Mouse (Mus musculus): ENCODE data around the gene Pidd1. TPM values are rescaled to one million over a fixed set of nuclear protein-coding genes. Genes with fewer than 3 reads are reported as not detected.

Pidd1 gene
- polyA plus RNA-seq, 1 experiment from 2014 or later: 17.3 TPM

DNA sequence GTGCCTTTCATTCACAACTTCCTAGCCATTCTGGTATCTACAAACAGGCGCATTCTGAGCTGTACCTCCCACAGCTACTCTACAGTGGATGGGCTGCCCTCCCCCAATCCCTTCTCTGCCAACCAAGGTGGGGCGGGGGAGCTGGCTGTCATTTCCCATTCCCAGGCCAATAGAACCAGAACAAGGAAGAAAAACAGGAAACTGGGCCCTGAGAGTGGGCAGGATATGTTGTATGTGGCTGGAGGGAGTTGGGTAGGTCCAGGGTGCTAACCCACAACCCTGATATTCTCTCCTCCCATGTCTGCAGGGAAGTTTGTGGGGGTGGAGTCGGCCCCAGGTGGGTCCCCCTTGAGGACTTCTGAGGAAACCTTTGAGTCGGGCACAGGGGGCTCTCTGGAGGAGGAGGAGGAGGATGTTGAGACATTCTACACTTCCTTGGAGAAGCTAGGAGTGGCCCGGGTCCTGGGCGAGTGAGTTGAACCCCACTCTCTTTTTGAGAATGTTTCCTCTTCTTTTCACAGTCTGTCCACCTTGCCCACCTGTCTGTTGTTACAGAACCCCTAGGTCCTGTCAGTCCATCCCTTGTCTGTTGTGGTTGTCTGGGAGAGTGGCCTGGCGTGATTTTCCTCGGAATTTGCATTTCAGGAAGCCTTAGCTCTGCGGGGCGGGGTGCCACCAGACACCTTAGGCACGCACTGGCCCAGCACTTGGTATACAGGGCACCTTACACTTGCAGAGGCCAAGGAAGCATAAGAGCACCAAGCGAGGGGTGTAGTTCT is 20.2 kb upstream of the Pidd1 start:
- Histone ChIP-seq H3K9ac (no peak overlapping the region), H3K4me2 (peak overlapping the region; percentile 44), H3K27me3 (replicated peaks) (peaks cover 76% of the 10 kb centered on the region), H3K27ac (no peak overlapping the region), H3K36me3 (0 out of 2 replicates have a peak, but pooled peaks cover 9% of the 10 kb centered on the region), H3K9me3 (replicated peaks) (no peaks in the 10 kb centered on the region), H3K4me3 (peak overlapping the region; percentile 18; the same call in 1 of the 2 replicates), H3K4me1 (peaks cover 69% of the 10 kb centered on the region)
- WGBS (ENCODE audit: insufficient replicate concordance): 25% methylated on average over 12 of the region's 12 CpGs
- ATAC-seq: no peak

DNA sequence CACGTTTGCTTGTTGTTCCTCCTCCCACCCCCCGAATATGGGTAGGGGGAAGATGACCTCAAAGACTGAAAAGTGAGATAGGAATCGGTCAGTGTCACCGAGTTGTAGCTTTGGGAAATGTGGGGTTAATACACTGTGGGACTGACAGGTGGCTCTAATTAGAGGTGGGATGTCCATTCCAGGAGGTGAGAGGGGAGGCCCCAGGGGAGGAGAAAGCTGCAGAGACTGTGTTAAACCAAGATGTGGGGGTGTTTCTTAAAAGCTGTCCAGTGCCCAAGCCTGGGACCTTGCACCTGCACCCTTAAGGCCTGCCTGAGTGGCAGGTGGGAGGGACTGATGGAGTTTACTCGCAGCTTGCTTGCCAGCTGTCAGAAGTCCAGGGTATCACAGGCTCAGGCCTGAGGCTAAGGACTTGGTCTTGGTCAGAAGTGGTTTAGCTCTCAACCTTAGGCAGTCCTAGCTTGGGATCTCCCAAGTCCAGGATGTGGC is 18.6 kb upstream of the Pidd1 start:
- Histone ChIP-seq H3K27me3 (replicated peaks) (peaks cover 76% of the 10 kb centered on the region), H3K4me3 (peak overlapping the region; percentile 53; the same call in 1 of the 2 replicates), H3K9me3 (replicated peaks) (no peaks in the 10 kb centered on the region), H3K36me3 (0 out of 2 replicates have a peak, but pooled peaks cover 14% of the 10 kb centered on the region), H3K4me1 (peaks cover 53% of the 10 kb centered on the region), H3K9ac (peak overlapping the region; percentile 55; the same call in 1 of the 2 replicates), H3K27ac (no peak overlapping the region), H3K4me2 (peak overlapping the region; percentile 75)
- no peak for ATAC-seq
- WGBS (ENCODE audit: insufficient replicate concordance): 16% methylated on average over 5 of the region's 5 CpGs

DNA sequence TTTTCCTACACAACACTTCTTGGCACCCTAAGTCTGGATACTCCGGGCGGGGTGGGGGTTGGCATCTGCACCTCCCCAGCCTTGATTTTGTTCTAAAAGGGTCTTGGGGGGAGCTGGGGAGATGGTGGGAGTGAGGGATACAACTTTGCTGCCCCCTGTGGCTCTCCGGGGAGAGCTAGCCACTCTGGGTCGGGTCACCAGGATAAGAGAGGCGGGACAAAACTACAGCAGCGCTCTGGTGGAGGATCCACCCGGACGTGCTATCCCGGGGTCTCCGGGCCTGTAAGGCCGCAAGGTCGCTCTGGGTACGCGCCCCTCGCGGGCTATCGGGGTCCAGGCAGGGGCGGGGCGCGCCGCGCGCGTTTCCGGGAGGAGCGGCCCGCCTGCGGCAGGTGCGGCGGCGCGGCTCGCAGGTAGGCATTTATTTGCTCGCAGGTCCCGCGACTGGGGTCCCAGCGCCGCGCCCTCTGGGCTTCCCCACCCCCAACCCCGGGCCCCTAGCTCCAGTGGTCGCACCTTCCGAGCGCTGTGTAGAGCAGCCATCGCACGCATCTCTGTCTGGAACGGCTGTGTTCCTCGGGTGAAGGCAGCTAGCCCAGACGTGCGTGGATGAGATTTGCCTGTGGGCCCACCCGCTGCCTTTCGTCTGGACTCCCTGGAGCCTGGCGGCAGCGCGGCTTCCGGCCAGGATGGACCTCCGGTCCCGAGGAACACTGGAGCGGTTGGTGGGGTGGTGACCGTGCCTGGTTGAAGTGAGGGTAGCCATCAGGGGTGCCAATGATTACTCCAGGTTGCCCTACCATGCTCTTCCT is 17.9 kb upstream of the Pidd1 start:
- WGBS (ENCODE audit: insufficient replicate concordance): 3% methylated on average over 58 of the region's 59 CpGs
- no peak overlapping the region for H3K27ac ChIP-seq

DNA sequence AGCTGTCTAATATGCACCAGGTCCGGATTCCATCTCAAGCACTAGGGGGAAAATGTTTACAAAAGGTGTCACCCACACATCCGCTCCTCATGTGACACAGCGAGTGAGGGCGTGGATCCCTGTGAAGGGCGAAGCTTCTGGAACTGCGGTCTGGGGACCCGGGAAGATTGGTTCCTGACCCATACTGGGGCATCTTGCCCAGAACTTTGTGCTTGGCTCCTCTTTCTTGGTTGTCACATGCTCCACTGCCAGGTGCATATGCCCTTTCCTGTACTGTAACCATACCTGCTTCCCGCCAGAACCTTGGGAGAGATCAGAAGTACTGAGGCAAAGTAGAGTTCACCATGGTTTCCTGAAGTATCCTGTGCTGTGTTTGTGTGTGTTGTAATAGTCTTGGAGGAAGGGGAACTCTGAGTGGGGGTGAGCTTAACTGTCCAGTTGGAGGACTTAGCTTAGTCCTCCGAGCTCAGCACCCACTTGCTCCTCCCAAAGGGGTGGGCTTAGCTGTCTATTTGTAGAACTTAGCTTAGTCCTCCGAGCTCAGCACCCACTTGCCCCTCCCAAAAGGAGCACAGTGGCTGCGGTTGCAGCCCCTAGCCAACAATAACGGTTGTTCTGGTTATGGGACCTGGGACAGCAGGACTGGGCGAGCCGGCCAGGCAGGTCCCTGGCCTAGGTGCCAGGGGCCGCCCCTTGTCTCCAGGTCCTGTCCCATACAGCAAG is 16.7 kb upstream of the Pidd1 start, which contains the start of gene Cracr2b:
TSS of gene Cracr2b (plus strand) at position 704 of the 723 bp plus-strand sequence.
- Histone ChIP-seq H3K27ac (no peak within 1 kb of the TSS), H3K9me3 (replicated peaks) (no peaks in the 10 kb centered on the region), H3K4me1 (peaks cover 49% of the 10 kb centered on the region), H3K9ac (peak within 1 kb of the TSS; percentile 55), H3K27me3 (replicated peaks) (peaks cover 64% of the 10 kb centered on the region), H3K4me3 (peak within 1 kb of the TSS; percentile 53), H3K4me2 (peak within 1 kb of the TSS; percentile 75), H3K36me3 (0 out of 2 replicates have a peak, but pooled peaks cover 15% of the 10 kb centered on the region)
- no peak for ATAC-seq
- 55% methylated on average over 15 of the region's 15 CpGs for WGBS (ENCODE audit: insufficient replicate concordance)

More for the DNA sequence above, 17.9 kb upstream of the Pidd1 start:
- Histone ChIP-seq H3K36me3 (0 out of 2 replicates have a peak, but pooled peaks cover 15% of the 10 kb centered on the region), H3K9ac (peak overlapping the region; percentile 55), H3K9me3 (replicated peaks) (no peaks in the 10 kb centered on the region), H3K27me3 (replicated peaks) (peaks cover 76% of the 10 kb centered on the region), H3K4me1 (peaks cover 49% of the 10 kb centered on the region), H3K4me2 (peak overlapping the region; percentile 75), H3K4me3 (peak overlapping the region; percentile 53)
- no peak for ATAC-seq

DNA sequence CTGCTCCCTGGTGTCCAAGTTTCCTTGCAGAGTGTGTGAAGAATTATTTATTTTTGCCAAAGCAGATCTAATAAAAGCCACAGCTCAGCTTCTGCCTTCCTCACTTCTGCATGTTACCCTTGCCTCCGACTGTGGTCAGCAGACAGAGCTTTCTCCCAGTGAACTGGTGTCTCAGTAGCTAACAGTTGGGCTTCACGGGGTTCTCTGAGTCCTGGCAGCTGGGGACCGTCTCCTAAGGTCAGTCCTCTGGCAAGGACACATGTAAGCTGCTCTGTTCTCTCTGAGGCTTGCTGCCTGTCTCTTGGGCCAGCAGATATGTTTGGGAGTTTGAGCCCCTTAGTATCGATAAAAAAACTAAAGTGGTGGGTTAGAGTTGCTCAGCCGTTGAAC is 16.2 kb upstream of the Pidd1 start:
- Histone ChIP-seq H3K4me1 (peaks cover 47% of the 10 kb centered on the region), H3K36me3 (0 out of 2 replicates have a peak, but pooled peaks cover 15% of the 10 kb centered on the region), H3K4me3 (no peak overlapping the region), H3K4me2 (no peak overlapping the region), H3K27me3 (replicated peaks) (peaks cover 58% of the 10 kb centered on the region), H3K9ac (no peak overlapping the region), H3K9me3 (replicated peaks) (no peaks in the 10 kb centered on the region), H3K27ac (no peak overlapping the region)
- 69% methylated on average over 5 of the region's 5 CpGs for WGBS (ENCODE audit: insufficient replicate concordance)
- ATAC-seq: no peak

DNA sequence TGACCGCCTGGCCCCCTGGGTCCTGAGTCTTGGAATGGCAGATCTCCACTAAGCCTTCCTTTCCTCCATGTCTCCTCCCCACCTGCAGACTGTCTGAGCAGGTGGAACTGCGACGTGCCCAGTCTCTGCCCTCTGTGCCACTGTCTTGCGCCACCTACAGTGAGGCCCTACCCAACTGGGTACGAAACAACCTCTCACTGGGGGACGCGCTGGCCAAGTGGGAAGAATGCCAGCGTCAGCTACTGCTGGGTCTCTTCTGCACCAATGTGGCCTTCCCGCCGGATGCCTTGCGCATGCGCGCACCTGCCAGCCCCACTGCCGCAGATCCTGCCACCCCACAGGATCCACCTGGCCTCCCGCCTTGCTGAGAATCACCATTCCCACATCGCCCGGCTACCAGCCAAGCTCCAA is 15.5 kb upstream of the Pidd1 start:
- H3K27ac ChIP-seq: no peak overlapping the region
- no peak overlapping the region for H3K4me2 ChIP-seq
- WGBS (ENCODE audit: insufficient replicate concordance): 86% methylated on average over 17 of the region's 17 CpGs
- no peak for ATAC-seq
- 0 out of 2 replicates have a peak, but pooled peaks cover 15% of the 10 kb centered on the region for H3K36me3 ChIP-seq
- H3K27me3 ChIP-seq (replicated peaks): peaks cover 51% of the 10 kb centered on the region
- peaks cover 46% of the 10 kb centered on the region for H3K4me1 ChIP-seq
- H3K9me3 ChIP-seq (replicated peaks): no peaks in the 10 kb centered on the region
- no peak overlapping the region for H3K9ac ChIP-seq
- no peak overlapping the region for H3K4me3 ChIP-seq

DNA sequence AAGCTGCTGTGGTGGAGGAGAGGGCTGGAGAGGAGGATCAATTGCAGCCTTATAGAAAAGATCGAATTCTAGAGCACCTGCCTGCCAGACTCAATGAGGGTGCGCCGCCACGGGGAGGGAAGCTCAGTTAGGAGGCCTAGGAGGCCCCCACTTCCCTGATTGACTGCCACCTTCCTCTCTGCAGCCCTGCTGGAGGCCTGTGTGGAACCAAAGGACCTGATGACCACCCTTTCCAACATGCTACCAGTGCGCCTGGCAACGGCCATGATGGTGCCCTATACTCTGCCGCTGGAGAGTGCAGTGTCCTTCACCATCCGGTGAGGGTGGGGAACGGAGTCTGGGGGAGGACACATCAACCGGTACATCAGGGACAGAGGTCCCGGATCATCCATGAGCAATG is 14.8 kb upstream of the Pidd1 start:
- 87% methylated on average over 11 of the region's 11 CpGs for WGBS (ENCODE audit: insufficient replicate concordance)
- H3K36me3 ChIP-seq: 0 out of 2 replicates have a peak, but pooled peaks cover 15% of the 10 kb centered on the region
- no peak overlapping the region for H3K4me3 ChIP-seq
- no peak overlapping the region for H3K27ac ChIP-seq
- no peaks in the 10 kb centered on the region for H3K9me3 ChIP-seq (replicated peaks)
- H3K27me3 ChIP-seq (replicated peaks): peaks cover 45% of the 10 kb centered on the region
- peaks cover 42% of the 10 kb centered on the region for H3K4me1 ChIP-seq
- no peak overlapping the region for H3K9ac ChIP-seq
- ATAC-seq: no peak
- no peak overlapping the region for H3K4me2 ChIP-seq

DNA sequence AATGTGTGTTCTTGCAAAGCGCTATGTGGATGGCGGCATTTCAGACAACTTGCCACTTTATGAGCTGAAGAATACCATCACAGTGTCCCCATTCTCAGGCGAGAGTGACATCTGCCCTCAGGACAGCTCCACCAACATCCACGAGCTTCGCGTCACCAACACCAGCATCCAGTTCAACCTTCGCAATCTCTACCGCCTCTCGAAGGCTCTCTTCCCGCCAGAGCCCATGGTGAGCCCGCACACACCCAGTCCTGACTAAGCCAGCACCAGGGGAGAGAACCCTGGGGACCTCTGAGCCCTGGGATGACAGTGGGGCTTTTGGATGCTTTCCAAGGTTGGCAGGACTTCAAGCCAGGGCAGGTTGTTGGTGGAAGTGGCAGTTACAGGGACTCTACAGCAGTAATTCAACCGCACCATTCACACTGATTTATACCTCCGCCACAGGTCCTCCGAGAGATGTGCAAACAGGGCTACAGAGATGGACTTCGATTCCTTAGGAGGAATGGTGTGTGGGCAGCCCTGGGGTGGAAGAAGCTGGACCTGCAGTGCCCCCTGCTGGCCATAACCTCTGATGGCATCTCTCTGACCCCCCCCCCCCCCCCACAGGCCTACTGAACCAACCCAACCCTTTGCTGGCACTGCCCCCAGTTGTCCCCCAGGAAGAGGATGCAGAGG is 14.3 kb upstream of the Pidd1 start:
- Histone ChIP-seq H3K9ac (no peak overlapping the region), H3K9me3 (replicated peaks) (no peaks in the 10 kb centered on the region), H3K4me1 (peaks cover 42% of the 10 kb centered on the region), H3K36me3 (0 out of 2 replicates have a peak, but pooled peaks cover 15% of the 10 kb centered on the region), H3K27me3 (replicated peaks) (peaks cover 40% of the 10 kb centered on the region), H3K4me2 (no peak overlapping the region), H3K4me3 (no peak overlapping the region), H3K27ac (no peak overlapping the region)
- 77% methylated on average over 15 of the region's 15 CpGs for WGBS (ENCODE audit: insufficient replicate concordance)
- ATAC-seq: no peak

DNA sequence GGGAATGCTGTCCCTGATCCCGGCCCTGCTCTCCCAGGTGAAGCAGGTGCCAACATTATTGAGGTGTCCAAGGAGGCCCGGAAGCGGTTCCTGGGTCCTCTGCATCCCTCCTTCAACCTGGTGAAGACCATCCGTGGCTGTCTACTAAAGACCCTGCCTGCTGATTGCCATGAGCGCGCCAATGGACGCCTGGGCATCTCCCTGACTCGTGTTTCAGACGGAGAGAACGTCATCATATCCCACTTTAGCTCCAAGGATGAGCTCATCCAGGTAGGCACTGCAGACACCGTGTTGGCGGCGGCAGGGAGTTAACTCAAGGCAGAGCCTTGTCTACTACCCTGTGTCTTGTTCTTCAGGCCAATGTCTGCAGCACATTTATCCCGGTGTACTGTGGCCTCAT is 13.4 kb upstream of the Pidd1 start:
- WGBS (ENCODE audit: insufficient replicate concordance): 84% methylated on average over 14 of the region's 14 CpGs
- peaks cover 31% of the 10 kb centered on the region for H3K27me3 ChIP-seq (replicated peaks)
- no peak overlapping the region for H3K4me3 ChIP-seq
- no peak overlapping the region for H3K9ac ChIP-seq
- ATAC-seq: no peak
- no peak overlapping the region for H3K27ac ChIP-seq
- no peaks in the 10 kb centered on the region for H3K9me3 ChIP-seq (replicated peaks)
- peaks cover 16% of the 10 kb centered on the region for H3K36me3 ChIP-seq
- H3K4me1 ChIP-seq: peaks cover 40% of the 10 kb centered on the region
- no peak overlapping the region for H3K4me2 ChIP-seq

DNA sequence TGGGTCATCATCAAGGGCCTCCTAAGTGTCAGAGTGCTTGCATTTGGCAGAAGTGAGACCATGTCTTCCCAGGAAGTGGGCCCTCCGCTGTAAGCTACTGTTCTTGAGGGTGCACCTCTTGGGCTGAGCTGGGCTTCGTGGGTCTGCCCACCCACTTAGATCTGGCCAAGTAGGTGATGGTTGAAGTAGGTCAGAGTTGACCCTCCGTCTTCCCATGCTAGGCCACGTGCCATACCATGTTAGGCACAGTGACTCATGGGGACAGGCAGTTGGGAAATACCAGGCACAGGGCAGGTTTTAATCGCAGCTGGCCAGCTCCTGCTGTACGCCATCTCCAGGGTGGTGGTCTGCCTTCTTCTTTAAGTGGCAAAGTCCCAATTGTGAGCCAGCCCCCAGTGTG is 12.9 kb upstream of the Pidd1 start:
- H3K36me3 ChIP-seq: peaks cover 21% of the 10 kb centered on the region
- H3K27me3 ChIP-seq (replicated peaks): peaks cover 26% of the 10 kb centered on the region
- no peak for ATAC-seq
- no peaks in the 10 kb centered on the region for H3K9me3 ChIP-seq (replicated peaks)
- H3K27ac ChIP-seq: no peak overlapping the region
- no peak overlapping the region for H3K4me3 ChIP-seq
- no peak overlapping the region; the same call in 1 of the 2 replicates for H3K4me2 ChIP-seq
- peaks cover 40% of the 10 kb centered on the region for H3K4me1 ChIP-seq
- no peak overlapping the region for H3K9ac ChIP-seq
- WGBS (ENCODE audit: insufficient replicate concordance): 75% methylated on average over 6 of the region's 6 CpGs
